Mouse (Mus musculus) heart, adult 11 months (tissue): ENCODE data around the gene Klf2.

Source experiments
- DNase-seq: peaks from one replicate; pipeline ENCODE4 v3.0.0; 2022

The Klf2 gene

DNA sequence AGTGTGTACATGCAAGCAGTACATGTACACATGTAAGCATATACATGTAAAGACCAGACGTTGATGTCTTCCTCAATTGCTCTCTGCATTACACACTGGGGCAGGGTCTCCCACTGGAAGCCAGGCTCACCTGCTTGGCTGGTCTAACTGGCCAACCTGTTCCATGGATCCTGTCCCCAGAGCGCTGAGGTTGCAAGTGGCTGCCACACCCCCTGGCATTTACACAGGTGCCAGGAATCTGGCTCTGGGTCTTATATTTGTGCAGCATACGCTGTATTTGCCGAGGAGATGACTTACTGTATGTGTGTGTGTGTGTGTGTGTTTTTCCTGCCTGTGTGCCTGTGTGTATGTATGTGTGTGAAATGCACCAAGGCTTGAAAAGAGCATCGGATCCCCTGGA, 11.9 kb upstream of the Klf2 start:
- peak; percentile 90 for DNase-seq

DNA sequence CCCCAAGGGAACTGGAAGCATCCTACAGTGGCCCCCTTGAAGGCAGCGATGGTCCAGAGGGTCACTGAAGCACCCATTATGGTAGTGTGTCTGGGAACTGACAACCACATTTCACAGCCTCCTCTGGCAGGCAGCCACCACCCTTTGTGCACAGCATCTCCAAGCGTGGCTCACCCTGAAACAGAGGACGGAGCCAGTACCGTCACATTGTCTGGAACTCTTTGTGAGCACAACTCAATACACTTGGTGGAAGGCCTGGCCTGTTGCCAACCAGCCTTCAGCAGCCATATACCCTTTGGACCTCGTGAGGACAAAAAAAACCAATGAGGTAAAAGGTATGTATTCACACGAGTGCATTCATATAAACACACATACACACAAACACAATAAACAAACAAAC, 10.6 kb upstream of the Klf2 start:
- peak; percentile 98 for DNase-seq

GRCm38 (mm10) chr8:72310849-72311506, 7.9 kb upstream of the Klf2 start:
- peak; percentile 99 for DNase-seq

GRCm38 (mm10) chr8:72312926-72313518, 5.8 kb upstream of the Klf2 start:
- no peak for DNase-seq

DNA sequence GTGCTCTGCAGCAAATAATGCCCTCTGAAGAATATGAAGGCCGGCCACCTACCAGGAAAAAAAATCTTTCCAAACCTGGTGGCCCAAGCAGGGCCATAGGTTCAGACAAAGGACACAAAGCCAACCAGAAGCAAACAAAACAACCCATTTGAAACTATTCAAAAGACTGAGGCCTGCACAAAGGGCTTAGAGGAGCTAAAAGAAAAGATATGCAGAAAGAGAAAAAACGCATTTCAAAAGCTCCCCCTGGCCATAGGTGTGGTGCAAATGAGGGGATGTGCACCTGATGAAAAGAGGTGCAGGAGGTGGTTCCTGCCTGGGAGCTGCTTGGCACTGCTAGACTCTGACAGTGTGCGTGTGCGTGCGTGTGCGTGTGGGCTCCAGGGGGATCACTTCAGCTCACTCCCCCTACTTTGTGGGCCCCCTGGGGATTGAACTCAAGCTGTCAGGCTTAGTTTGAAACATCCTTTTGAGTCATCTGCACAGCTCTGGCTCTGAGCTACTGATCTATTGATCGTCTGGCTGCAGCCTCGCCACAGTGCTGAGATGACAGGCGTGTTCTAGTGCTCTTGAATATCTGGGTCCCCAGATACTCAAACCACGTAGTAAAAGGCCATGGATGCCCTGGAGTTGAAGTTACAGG, 2.7 kb upstream of the Klf2 start:
- DNase-seq = no peak

DNA sequence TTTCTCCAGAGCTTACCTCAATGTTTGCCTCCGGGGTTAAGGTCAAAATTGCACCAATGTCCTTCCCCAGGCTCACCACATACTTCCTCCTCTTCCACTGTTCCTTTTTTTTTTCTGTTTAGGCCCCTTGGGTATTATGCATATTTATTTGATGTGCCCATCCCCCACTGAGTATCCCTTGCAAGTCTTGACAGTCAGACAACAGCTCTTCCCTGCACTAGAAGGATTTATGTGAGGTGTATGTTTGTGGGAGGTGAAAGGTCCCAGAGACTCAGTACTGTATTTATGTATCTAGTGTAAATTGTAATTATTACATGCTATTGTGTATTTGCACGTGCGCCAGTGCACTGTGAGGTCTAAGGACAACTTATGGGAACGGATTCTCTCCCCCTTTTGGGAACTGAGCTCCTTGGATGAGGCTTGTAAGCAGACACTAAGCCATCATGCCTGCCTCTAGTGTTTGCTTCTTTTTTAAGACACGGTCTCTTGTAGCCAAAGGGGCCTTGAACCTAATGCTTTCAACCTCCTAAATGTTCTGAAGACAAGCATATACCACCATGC, 1.0 kb upstream of the Klf2 start:
- peak; percentile 94 for DNase-seq

DNA sequence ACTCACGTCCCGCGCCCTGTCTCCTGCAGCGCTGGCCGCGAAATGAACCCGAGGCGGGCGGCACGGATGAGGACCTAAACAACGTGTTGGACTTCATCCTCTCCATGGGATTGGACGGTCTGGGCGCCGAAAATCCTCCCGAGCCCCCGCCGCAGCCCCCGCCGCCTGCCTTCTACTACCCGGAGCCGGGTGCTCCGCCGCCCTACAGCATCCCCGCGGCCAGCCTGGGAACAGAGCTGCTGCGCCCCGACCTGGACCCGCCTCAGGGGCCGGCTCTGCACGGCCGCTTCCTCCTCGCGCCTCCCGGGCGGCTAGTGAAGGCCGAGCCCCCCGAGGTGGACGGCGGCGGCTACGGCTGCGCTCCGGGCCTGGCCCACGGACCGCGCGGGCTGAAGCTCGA, 564 bp downstream of the Klf2 start:
- no peak for DNase-seq

DNA sequence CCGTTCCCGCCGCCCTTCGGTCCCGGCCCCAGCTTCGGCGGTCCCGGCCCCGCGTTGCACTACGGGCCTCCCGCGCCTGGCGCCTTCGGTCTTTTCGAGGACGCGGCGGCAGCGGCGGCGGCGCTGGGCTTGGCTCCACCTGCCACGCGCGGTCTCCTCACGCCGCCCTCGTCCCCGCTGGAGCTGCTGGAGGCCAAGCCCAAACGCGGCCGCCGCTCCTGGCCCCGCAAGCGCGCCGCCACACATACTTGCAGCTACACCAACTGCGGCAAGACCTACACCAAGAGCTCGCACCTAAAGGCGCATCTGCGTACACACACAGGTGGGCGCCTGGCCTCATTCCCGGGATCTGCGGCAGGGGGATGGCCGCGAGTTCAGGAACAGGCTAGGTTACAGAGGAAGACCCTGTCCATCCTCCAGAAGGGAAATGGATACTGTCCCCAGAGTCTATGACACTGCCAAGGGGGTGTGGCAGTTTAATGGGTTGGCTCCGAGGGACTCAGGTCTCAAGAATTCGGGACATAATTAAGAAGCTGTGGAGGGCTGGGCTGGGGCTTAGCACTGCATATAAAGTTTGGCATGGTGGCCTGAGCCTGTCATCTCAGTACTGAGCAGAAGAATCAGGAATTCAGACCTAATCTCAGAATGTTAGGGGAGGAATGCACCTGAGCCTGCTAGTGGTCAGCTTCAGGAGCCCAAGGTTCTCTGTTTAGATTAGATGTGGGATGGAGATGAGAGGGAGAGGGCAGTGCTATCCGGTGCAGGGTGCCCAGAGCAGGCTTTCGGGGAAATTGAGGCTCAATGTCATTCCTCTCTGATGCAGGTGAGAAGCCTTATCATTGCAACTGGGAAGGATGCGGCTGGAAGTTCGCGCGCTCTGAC, 1.3 kb downstream of the Klf2 start:
- DNase-seq = peak; percentile 97

DNA sequence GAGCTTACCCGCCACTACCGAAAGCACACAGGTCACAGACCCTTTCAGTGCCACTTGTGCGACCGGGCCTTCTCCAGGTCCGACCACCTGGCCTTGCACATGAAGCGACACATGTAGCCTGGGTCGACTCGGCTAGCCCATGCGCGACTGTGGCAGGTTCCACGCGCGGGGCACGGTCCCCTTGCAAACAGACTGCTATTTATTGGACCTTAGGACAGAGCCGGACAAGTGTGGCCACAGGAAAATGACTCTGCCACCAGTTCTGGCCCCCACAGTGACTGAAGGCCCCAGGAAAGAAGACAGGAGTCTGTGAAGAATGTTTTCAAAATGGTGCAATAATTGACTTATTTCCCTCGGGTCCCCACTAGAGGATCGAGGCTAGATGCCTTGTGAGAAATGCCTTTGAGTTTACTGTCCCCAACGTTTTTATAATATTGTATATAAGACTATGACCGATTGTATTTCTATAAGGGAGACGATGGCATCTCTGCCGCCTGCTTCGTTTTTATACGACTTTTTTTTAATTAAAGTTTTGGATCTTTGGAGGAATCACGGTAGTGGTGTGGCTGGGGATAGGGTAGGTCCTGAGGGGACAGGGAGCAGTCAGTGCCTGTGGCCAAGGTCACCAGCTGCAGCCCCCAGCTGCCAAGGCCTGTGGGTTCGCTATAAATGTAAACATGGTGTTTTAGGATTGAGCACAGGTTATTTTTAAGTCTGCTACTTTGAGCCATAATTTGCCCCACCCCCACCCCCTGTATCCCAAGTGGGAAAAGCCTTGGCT, 2.2 kb downstream of the Klf2 start:
- peak; percentile 94 for DNase-seq

GRCm38 (mm10) chr8:72321635-72322441, 3.0 kb downstream of the Klf2 start:
- peak; percentile 92 for DNase-seq

- peak; percentile 98 for DNase-seq
These were observed 3.6 kb downstream of the Klf2 start for GRCm38 (mm10) chr8:72322471-72322889.

DNA sequence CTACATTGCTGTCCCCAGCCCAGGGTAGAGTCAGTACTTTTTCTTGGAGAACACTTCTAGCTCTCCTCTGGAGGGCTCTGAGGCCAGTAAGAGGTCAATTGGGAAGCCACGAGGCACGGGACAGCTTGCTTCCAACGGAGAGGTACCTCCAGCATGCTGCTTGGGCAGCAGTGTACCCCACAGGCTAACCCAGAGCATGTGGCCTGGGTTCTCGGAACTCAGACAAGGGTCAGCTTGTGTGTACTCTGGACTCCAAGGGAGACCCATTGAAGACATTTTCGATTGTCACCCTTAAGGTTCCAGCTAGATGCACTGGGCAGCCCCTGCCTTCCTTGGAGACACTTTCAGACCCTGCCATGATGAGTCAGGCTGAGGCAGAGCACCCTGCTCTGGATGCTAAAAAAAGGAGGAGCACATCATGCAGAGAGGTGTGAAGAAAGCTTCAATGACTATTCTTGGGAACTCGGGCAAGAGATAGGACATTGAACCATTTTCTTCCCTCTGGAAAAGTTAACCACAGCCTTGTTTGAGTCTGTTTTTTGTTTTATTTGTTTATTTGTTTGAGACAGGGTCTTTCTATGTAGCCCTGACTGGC, 4.4 kb downstream of the Klf2 start:
- DNase-seq = peak; percentile 96

DNA sequence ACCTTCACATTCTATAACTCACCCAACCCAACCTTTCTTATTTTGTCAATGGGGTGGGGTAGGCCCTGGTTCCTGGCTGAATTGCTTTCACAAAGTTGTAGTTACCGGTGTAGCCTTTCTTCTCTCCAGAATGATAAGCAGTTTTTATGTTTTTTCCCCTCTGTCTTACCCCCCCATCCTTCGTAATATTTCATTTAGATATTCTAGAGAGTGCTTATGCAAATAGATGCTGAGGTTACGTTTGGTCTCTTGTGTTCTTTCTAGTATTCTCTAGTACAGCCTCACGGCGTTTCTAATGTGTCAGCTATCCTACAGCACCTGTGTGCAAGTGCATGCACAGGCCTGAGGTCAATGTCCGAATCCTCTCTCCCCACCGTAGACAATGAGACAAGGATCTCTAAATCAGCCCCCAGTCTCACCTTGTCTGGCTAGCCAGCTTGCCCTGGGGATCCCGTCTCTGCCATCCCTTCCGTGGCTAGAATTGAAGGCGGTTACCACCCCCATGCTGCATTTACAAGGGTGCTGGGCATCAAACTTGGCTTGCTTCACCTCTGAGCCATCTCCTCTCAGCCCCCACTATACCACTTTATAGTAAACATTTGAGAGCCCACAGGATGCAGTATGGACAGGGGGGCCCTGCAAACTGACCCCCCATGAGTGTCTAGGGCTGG, 5.3 kb downstream of the Klf2 start:
- peak; percentile 96 for DNase-seq

- DNase-seq = peak; percentile 93
These were observed 5.9 kb downstream of the Klf2 start for GRCm38 (mm10) chr8:72324708-72325107.

- no peak for DNase-seq
These were observed 10.3 kb downstream of the Klf2 start for GRCm38 (mm10) chr8:72329116-72329515.

GRCm38 (mm10) chr8:72330806-72331516, 12.1 kb downstream of the Klf2 start:
- DNase-seq = no peak

GRCm38 (mm10) chr8:72331631-72332030, 12.8 kb downstream of the Klf2 start:
- peak; percentile 95 for DNase-seq

DNA sequence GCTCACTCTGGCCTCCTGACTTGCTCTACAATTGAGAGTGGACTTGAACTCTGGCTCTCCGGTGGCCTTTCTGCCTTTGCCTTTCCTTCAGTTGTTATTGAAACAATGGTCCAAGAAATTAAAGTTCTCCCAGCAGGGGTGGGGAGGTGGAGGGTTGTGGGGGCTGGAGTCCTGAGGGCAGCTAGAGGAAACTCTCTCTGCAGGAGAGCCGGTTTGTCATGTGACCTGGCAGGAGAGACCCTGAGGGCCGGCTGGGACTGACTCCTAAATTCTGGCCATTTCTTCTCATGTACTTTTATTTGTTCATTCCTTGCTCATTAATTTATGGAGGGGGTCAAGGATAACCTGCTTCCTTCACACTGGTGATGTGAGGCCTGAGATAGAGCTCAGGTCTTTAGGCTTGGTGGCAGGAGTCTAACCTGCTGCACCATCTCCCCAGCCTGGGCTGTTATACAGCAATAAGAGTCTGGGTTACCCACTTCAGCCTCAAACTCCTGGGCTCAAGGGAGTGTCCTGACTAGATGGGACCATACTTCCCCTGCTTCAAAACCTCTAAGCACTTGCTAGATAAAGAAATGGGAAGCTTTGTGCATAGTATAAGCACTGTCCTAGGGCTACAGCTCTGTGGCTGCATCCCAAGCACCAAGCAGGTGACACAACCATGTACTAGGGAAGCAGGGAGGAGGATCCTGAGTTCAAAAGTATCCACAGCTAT, 14.8 kb downstream of the Klf2 start:
- DNase-seq = no peak

GRCm38 (mm10) chr8:72334144-72334641, 15.4 kb downstream of the Klf2 start:
- no peak for DNase-seq
